Mouse (Mus musculus): ENCODE results near the gene Prima1.

DNA sequence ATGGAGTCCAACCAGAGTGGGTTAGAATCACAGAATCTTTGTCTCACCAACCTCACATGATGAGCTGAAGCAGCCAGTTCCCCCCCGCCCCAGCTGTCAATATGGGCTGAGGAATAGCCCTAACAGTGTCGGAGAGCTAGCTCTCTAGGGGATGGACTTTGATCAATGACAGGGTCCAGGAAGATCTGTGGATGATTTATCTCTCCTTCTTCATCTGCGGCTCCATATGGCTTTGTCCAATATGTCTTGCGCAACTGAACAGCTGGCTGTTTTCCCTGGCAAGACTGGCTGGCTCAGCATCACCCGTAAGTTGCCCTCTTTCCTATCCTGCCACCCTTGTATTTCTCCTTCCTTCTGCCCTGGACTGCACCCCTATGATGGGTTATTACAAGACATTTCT lies 9.2 kb upstream of the Prima1 start:
- no peak for TF ChIP-seq MAX (IDR thresholded peaks at IDR 0.05; ENCODE audit: low read length)
- TF ChIP-seq MYC (IDR thresholded peaks at IDR 0.05; ENCODE audit: low read depth, low read length): no peak
- no peak for TF ChIP-seq CHD1 (IDR thresholded peaks at IDR 0.05; ENCODE audit: low read depth, low read length)
- no peak for TF ChIP-seq MAFK (IDR thresholded peaks at IDR 0.05; ENCODE audit: borderline replicate concordance, low read depth, low read length)
- no peak for TF ChIP-seq MXI1 (IDR thresholded peaks at IDR 0.05; ENCODE audit: low read depth, low read length)
- TF ChIP-seq EP300 (IDR thresholded peaks at IDR 0.05; ENCODE audit: low read depth in 1 of 2, low read length in 2 of 2): no peak
- no peak for TF ChIP-seq ELF1 (IDR thresholded peaks at IDR 0.05; ENCODE audit: low read depth, low read length)
- TF ChIP-seq TBP (IDR thresholded peaks at IDR 0.05; ENCODE audit: low read depth, low read length): no peak
- TF ChIP-seq CTCF (IDR thresholded peaks at IDR 0.05 in 2 of 3, conservative IDR thresholded peaks at IDR 0.05 in 1 of 3; ENCODE audit: control insufficient read depth in 1 of 3, insufficient read depth in 1 of 3, low read depth in 2 of 3, low read length in 3 of 3, poor library complexity in 1 of 3, severe bottlenecking in 1 of 3): no peak
